Mouse (Mus musculus) layer of hippocampus, adult 11-12 months (tissue): ENCODE results near the gene Sema3a.

Experiments
- DNase-seq: peaks from one replicate; pipeline ENCODE4 v3.0.0; 2022; ENCODE audit warnings: low spot score

Gene Sema3a

DNA sequence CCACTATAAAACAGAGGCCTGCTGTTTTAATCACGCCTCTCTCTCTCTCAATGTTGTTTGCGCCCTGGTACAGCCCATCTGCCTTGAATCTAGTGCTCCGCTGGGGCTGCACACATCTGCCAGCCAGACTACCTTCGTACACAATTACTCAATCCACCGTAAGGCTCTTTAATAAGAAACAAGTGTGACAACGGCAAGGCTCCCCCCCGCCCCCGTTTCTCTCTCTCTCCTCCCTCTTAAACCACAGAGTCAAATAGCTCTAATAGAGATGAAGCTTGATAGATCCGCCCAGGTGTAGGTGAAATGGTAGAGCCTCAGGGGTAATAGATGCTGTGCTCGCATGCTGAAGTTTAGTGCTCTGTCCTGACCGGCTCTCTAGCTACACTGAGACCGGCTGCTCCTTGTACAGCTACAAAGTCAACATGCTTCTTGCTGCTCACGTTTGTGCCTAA lies at the start of gene Sema3a:
TSS of gene Sema3a (plus strand) at position 174 of the 452 bp plus-strand sequence.
- DNase-seq, result no peak

DNA sequence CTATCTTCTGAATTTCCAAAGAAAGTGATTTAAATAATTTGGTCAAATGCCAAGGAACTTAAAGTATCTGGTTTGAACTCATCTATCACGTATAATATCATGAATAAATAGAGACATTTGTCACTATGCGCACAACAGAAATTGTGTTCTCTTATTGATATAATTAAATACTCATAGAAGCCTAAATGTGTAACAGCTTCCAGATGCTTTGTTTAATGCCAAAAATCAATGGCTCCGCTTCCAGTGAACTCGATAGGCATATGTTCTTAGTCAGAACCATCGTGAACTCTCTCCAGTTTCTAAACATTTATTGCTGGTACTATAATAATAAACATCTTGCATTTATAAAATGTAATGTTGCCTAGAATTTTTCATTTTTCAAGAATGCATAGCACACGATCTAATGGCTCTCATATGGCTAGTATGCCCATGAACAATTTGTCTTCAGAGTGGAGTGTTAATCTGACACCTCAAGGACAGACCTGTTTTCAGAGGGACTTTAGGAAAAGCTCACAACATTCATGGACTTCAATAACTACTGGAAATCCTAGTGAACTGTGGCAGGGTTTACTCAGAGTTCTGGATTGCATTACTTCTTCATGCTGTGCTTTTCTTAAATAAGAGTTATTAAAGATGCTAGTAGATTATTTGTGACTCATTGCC lies 40.3 kb upstream of the Sema3a start:
- DNase-seq, result no peak

DNA sequence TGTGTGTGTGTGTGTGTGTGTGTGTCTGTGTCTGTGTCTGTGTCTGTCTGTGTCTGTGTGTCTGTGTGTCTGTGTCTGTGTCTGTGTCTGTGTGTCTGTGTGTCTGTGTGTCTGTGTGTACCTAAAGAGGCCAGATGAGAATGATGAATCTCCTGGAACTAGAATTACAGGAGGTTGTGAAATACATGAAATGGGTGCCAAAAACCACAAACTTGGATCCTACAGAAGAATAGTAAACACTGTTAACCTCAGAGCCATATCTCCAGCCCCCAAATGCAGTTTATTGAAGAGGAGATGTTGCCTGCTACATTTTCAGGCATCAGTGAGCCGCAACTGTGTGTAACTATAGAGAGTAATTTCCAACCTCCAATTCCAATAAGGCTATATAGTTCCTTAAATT lies 34.8 kb upstream of the Sema3a start:
- no peak for DNase-seq

DNA sequence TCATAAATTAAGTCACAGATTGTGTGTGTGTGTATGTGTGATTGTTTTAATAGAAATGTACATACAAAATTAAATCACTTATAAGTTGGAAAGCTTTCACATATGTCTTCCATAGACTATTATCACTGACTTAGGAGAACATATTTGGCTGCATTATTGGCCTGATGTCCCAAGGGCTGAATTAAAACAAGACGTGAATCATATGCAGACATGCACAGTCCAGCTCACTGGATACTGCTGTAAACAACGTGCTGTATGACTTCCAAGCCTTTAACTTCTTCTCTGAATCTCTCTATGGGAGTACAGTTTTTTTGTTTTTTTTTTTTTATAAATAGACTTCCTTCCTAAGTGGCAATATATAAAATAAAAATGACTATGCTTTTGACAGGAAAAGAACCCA lies 15.7 kb upstream of the Sema3a start:
- no peak for DNase-seq

DNA sequence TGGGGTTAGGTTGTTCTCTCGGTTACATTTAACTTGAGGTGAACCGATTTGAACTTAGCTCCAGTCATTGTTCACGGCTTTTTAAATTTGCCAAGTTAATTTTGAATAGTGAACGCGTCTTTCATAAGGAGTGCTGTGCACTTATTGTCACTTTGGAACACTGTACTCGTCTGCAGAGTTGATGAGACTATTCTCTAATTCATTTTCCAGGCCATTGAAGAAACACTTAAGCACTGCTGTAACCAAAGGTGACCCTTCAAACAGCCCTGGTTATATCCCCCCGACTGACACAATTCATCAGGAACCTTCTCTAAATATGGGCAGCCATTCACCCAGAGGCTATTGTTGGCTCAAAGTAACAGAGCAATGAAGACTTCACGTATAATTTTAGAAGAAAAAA lies 8.0 kb upstream of the Sema3a start:
- no peak for DNase-seq

DNA sequence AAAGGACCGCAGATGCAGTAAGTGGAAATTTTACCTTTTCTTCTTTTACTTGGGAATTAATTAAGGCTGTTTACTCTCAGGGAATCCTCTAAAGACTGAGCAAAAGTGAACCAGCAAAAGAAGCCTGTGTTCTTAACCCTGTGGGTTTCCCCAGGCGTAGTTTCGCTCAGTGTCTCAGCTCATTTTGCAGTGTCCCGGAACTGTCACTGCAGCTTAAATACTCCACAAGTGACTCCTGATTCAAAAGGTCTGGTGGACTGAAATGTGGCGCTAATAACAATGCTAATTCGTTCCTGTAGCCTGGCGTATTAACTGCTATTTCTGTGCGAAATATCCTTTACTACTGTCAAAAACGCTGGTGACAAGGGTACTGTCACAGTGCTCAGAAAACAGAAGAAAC lies 543 bp downstream of the Sema3a start:
- no peak for DNase-seq

DNA sequence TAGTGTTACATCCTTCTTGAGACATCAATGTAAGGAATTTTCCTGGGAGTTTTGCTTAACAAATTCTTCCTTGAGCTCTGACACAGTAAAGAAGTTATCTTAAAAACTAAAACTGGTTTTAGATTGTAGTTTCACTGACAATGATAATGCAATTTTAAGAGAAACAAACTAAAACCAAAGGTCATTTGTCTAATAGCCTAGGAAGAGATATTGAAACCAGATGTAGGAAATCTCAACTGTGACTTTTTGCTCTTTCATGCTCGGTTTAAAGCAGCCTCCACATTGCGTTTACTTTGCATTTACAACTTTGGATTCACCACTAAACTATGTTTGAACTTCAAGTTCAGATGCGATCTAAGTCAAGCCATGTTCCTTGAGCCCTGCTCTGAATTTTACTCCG lies 982 bp downstream of the Sema3a start:
- DNase-seq, result no peak

DNA sequence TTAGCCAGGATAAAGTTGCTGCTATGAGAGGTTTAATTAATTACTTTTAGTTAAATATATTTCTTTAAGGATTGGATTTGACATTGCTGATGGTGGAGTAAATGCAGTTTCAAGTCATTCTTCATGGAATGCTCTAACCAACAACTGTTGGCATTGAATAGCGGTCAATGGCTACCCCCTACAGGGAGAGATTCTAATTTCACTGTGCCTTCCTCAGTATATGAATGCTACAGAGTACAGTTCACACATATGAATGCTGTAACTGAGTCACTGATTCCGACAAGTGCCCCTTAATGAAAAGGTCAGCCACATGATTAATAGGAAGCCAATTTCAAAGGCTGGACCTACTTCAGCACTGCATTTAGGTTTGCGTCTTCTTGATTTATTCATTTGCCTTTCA lies 1.9 kb downstream of the Sema3a start:
- no peak for DNase-seq

DNA sequence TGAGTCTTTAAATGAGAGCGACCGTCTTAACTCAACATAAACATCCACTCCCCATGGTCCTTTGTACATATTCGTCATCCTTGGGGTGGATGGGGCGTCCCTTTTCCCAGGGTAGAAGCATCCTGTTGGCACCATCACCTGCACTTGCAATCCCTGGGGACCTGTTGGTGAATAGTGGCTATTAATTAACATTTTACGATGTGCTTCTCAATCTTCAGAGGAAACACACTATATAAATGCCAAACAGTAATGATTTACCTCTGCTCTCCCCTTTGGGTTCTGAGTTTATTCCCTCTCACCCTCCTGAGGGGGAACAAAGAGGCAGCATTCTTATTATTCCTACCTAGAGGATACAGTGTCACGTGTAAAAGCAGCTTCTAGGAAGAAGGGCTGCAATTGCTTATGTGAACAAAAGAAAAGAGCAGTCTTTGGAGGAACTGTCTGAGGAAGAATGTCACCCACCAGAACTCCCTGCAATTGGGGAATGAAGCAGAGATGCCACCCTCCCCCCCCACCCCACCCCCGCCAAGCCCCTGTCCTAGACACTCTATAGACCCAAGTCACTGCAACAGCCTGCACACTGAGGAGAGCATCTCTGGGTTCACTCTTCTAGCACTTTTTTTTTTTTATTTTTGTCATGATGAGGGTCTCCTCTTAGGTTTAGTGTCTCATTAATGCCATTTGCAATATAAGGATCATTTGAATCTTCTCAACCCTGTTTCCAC lies 19.7 kb downstream of the Sema3a start:
- no peak for DNase-seq

DNA sequence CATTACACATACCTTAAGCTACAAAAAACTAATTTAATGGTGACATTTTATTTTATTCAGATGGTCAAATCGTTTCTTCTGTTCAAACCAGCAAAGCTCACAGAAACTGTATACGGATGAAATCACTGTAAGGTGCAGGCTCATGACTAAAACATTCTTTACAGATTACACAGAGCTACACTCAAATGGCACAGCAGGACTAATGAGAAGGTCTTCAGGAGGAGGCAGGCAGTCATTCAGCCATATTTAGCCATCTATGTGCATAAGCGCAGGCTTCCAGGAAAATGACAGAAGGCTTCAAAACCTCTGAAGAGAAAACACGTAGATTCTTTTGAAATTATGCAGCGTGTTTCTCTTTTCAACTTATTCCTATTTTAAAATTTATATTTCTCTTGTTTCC lies 24.7 kb downstream of the Sema3a start:
- no peak for DNase-seq

DNA sequence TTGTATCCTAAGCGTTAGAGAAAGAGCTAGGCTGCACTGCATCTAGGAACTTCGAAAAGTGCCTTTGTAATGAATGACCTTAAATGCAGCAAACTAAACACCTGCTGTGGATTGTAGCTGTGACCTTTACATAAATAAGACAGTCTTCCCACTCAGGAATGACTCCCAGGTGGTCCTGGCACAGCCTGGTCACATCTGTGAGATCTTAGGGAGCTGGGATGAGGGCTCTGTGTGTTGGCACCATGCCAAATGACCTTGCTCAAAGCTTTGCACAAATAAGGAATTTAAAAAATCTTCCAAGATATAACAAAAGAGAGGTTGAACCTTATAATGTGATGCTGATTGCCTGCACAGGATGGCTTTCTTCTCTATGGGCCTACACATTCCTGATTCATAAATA lies 25.8 kb downstream of the Sema3a start:
- DNase-seq, result no peak

DNA sequence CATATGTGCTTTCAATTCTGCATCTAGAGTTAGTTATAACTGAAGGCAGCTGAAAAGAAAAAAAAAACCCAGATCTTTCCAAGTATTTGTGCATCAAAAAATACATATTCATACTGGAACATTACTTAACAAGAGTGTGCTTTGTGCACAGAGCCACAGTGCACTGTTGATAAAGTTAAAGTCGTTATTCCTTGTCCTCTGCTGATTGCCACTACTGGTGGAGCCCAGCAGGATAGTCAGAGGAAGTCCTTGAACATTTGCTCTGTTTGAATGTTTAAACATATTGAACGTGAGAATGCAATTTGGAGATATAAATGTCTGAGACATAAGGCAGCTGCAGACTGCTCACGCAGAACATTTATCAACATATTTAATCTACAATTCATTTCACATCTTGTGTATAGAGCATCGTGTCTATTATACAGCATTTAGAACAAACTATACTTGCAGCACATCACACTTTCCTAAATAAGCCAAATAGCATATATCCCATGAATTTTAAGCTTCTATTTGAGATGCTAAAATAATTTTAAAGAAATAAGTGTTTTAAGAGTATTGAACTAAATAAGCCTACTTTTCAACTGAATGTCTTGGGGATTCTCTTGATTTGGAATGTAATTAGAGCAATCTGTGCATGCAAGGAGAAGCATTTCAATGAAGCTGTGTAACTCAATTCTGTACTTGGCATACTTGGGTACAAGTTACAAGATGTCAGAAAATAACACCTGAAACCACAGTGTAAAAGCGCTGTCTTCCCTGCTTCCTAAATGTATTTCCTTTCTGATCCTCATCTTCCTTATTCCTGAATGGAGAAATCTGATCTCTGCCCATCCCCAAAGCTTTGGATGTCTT lies 32.8 kb downstream of the Sema3a start:
- DNase-seq, result no peak

DNA sequence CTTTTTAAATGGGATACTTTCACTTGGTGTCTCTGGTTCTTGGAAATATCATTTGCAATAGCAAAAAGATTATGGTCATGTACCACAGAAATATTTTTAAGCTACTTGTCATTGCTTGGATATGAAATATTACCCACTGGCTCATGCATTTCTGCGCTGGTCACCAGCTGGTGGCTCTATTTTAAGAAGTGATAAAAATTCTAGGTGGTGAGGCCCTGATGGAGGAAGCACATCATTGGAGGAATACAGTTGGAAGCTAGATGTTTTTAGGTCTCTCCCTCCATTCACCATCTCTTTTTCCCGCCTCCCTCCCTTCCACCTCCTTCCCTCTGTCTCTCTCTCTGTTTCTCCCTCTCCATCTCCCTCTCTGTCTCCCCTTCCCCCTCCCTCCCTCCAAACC lies 57.0 kb downstream of the Sema3a start:
- no peak for DNase-seq

DNA sequence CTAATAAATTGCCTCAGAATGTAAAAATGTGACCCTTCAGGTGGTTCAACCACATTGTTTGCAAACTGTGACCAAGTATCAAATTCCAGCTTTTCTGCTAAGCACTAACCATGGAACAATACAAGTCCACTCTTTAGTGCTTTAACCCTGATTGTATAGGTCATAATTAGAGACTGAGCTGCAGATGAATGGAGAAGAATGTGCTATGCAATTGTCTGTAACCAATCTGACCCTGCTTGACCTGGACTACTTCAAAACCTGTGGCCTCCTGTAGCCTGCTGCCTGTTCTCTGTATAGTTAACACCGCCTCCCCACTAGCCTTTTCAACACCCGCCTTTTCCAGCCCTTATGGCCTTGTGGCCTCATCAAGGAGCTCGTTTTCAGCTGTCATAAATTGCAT lies 72.7 kb downstream of the Sema3a start:
- DNase-seq, result no peak

DNA sequence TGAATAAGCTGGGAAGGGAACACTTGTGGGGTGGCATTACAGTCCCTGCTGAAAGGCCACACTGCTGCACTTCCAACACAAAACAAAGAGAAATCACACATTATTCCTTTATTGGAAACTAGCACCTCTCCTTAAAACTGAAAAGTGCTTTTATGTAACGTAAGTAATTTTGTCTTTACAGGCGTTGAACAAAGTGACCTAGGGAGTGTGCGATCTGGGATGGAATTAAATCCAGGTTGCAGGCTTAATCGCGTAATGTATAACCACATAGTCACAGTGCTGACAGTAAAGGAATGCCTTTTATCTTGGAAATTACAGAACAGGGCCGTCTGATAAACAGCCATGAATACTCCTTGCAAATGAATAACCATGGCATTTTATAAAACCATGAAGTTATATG lies 74.5 kb downstream of the Sema3a start:
- DNase-seq, result no peak

DNA sequence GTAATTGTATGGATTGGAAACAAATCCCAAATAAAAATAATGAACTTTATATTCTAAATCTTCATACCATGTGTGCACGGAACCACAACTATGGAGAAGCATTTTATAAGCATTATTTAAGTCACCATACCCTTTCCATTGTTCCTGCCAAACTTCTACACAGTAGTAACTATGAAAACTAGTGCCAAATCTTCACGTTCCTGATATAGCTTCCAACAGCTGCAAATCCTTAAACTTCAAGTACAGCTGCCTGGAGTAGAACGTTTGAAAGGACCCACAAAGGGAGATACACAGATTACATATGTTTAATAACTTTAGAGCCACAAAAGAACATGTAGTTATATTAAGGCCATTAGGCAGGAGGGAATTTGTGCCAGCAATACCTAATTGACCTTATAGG lies 130.1 kb downstream of the Sema3a start:
- DNase-seq, result no peak

DNA sequence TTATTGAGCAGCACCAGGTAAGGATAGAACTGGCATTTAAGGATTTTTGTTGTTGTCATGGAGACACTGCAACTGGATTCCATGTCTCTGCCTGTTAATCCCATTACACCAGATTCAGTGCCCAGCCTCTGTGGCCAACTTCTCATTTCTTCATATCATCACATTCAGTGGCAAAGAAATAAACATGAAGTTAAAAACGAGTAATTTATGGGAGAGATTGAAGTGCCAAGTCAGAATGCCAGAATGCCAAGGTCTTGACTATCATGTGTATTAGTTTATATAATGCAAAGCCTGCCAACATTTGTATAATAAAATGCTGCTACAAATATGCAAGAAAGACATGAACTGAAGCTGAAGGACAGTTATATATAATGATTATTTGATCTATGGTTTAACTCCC lies 131.1 kb downstream of the Sema3a start:
- no peak for DNase-seq

DNA sequence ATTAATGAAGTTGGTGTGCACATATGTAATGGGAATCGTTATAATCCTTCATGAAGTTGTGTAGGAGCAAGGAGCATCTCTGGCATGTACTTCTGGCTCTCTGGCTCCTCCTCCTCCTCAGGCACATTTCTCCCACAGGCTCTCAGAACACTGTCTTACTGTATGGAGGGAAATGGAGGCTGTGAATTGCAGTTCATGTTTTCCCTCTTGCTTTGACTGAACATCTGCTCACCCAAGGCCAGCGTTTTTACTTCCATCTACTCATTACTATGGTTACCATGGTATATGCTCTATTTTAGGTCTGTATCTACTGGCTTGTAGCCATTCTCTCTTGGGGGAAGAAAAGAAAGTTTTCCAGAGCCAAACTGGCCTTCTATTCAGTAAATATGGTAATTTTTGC lies 137.9 kb downstream of the Sema3a start:
- no peak for DNase-seq

DNA sequence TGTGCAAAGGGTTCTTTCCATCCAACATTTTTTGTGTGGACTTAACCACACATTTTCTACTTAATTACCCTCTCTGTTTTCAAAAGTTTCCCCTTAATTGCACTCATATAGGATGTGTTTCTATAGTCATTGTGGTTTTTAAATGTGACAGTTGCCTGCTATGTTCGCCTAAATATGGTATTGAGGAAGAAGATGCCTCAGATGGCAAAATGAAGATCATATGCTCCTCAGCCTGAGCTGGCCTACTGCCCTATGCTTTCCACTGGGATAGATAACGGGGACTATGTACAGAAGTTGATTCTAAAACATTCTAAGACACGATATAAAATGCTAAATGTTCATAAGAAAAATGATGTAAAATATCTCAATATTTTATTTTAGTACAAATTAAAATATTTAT lies 138.3 kb downstream of the Sema3a start:
- DNase-seq, result no peak

DNA sequence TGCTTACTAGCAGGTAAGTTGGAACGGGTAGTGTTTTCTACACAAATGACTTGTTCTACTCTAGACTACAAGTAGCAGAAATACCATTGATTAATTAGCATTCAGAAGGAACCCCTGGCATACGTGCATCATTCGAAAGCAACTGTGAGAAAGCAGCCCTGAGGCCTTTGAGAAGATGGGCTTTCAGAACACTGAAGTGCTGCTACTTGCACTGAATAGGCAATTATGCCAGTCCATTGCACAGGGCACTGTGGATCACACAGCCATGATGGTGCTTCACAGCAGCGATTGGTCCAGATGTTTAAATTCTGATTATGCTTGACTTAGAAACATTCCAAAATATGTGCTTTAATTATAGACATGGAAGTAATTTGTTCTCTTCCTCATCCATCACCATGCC lies 187.5 kb downstream of the Sema3a start:
- DNase-seq, result no peak

DNA sequence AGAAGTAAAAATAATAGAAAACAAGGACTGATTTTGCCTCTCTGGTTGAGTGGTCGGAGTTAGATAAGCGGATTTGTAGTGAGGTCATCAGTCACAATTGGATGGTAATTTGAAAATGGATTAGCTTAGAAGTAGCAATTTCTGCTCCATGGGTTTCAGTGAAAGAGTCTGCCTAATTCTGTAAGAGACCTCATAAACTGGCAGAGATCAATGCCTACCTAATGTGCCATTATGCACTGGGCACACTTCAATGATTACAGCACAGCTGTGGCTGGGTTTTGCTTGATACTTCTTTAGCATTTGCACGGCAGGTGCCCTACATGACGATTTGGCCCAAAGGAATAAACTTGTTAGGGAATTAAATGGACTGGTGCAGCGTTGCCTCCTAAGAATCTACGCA lies 188.8 kb downstream of the Sema3a start:
- DNase-seq, result no peak

DNA sequence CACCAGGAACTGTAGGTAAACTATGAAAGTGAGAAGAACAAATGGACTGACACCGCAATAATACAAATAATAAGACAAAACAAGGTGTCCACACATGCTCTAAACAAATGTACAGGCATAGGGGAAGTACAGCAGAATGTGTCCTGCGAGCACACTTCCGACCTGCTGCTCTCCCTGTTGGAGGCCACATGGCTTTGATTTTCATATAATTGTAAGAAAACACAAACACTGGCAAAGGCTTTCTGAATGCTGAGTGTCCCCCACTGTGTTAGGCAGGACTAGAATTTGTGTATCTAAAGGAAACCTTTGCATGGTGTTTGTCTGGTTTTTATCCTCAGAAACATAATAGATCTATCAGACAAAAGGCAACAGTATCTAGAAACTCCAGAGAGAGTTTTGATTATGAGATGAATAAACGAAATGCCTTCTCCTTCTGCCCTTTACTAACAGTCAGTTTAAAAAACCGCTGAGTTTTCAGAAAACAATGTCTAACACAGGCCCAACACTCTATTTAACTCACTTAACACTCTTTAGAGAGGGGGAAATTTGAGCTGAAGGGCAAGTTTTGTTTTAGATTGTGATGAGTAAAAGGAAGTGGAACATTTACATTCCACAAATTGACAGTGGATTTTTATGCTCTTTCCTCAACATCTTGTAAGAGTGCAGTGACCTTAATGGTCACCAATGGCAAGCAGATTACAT lies 193.7 kb downstream of the Sema3a start:
- DNase-seq, result no peak
